Mouse (Mus musculus) brain, adult 2 months (tissue): ENCODE results near the gene Slc37a3.

Experiments
- DNase-seq: peaks from one replicate; pipeline ENCODE4 v3.0.0; 2011; ENCODE audit warnings: low read depth, low spot score

Slc37a3 gene

DNA sequence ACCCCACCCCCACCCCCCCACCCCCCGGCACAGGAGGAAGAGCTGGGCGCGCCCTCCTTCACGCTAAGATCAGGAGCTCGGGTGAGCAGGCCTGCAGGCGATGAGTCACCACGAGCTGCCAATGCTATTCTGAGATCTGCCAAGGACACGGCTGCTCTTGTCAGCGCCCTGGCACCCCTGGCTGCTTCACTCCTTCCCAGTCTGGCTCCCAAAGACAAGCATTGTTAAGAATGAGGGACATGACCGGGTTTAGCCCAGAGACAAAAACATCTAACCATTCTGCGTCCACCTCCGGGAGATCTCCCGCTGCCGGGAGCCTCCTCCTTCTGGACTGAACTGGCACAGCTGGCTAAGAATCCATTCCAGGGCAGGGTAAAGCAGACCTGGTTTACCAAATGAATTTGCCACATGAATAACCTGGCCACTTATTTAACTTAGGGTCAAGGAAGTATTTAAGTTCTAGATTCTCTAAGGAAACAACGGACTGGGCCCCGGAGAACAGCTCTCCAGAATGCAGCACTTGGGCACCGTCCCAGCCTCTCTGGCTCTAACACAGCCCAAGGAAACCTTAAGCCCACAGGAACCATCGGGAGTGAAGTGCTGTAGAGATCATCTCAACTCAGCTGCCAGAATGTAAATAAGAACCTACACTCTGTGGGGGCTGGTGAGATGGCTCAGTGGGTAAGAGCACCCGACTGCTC lies 58.3 kb downstream of the Slc37a3 start:
- peak; percentile 97 for DNase-seq

DNA sequence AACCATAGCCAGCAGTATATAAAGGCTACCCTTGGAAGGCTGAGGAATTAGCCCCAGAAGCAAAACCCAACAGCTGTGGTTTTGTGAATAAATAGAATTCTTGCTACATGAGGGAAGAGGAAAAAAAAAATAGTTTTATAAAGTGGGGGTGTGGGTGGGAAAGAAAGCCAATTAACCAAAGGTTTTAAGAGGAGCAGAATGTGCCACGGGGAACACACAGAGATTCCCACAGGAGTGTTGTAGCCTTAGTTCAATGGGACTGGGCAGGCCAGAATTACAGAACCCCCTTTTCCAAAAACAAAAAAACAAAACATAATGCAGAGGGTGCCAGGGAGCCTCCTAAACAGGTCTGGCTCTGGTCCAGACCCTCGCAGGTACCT lies 58.9 kb downstream of the Slc37a3 start:
- DNase-seq: peak; percentile 76

DNA sequence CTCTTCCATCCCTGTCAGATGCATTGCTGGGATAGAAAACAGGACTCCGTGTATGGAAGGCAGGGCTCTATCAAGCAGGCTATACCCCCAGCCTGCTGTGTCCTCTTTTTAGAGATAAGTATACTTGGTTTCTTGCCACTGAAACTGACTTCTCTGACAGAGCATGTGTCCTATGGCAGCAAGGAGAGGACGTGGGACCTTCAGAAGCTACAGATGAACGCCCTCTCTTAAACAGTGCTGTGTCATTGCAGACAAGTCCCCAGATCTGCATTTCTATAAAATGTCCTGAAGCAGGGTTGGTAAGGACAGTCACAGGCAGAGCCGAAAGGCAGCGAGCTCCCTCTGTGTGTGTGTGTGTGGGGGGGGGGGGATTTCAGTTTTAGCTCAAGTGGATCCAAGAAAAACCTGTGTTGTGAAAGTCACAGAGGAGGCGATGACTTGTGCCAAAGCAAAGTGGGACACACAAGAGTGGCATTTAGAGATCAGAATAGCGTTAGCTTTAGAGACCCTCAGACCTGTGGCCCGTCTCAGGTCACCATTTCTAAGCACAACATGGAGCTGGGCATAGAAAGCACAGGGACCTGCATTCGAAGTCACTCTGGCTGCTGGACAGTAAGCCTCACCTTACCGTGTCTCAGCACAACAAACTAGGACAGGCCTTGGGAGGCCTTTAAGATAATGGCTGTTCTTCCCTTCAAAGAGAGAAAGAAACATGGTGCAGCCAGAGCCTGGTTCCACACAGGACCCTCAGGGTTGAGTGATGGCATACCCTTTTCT lies 59.4 kb downstream of the Slc37a3 start:
- peak; percentile 67 for DNase-seq

DNA sequence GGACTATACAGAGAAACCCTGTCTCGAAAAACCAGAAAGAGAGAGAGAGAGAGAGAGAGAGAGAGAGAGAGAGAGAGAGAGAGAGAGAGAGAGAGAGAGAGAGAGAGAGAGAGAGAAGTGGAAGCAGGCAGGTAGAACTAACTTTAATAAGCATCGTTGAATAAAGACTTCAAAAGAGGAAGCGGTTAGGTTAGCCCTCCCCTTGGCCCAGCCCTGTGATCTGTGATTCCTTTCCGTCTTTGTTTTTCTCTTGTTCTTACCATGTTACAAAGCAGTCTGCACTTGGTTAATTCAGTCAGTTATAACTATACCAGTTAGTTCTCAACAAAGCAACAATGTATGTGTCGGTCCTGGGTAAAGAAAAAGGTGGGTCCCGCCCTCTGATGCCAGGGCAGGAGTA lies 61.4 kb downstream of the Slc37a3 start:
- no peak for DNase-seq

DNA sequence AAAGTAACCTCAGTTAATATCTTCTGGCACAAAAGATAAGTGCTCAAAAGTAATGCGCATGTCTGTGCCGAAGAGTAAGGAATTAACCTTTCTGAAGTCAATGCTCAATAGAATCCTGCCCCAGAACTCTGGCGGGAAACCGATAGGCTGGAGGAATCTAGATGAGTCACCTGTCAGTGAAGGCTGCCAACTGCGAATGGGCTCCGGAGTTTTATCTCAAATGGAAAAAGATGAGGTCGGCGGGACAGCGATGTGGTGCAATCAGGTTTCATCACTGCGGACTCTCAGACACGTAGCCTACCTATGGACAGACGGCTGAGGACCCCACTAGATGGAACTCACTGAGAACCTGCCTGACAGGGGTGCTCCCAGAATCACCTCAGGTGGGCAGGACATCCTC lies 63.0 kb downstream of the Slc37a3 start:
- DNase-seq: no peak

DNA sequence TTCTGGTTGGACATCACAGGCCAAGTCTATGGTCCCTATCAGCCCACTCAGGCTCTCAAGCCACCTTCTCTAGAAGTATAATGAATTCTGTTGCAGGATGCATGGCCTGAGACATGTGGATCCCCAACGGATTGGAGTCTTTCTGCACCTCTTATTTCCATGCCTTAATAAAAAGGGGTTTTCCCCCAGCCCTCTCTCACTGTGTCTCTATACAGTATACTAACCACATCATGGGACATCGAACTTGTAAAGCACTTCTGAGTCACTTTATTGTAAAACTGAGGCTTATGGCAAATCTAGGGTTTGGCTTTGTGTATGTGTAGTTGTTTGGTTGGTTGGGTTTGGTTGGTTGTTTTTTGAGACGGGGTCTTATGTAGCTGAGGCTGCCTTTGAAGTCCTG lies 65.7 kb downstream of the Slc37a3 start:
- no peak for DNase-seq

DNA sequence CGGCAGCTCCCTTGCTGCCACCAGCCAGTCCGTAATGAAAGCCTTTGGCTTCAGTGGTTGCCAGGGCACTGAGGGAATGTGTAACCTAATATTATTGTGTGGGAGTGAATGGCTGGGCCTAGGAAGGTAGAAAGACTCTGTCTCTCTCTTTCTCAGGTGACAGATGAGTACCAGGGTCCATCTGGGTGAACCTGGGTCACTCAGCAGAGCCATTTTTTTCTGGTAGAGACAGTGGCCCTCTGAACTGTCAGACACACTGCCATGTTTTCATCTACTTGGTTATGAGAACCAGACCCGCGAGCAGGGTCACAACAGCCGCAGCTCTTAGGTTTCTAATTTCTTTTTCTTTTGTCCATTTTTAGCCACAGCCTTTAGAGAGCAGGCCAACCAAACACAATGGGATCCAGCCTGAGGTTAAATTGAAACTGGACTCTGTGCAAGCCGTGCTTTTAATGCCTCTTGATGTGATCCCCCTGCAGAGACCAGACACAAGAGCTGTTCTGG lies 73.1 kb downstream of the Slc37a3 start:
- DNase-seq: peak; percentile 31

DNA sequence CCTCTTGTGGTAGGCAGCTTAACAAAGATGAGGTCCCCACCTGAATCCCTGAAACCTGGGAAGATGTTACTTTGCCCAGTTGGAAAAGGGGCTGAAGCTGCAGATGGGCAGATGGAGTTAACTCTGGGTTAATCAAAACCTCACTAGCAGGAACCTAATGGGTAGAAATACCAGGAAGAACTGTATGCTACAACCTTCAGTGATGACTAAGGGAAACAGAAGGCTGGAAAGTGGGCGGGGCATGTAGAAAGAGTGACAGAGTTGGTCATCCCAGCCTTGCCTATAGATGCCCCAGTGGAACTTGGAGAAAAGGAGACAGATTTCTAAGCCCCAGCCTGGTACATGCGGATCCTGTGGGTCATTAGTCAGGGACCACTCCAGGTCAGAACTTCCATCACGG lies 76.0 kb downstream of the Slc37a3 start:
- DNase-seq: peak; percentile 20

DNA sequence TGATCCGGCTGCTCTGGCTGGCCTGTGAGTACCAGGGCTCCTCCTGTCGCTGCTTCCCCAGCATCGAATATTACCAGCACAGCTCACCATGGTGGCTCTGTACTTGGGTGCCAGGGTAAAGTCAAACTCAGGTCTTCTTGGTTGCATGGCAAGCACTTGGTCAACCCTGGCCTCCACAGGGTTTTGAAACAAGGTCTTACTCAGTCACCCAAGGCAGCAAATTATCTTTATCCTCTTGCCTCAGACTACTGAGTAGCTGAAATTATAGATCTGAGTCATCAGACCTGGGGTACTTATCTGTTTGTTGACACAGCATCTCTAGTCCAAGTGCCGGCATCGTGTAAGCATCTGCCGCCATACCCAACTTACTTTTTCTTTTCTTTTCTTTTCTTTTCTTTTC lies 80.4 kb downstream of the Slc37a3 start:
- DNase-seq: no peak

DNA sequence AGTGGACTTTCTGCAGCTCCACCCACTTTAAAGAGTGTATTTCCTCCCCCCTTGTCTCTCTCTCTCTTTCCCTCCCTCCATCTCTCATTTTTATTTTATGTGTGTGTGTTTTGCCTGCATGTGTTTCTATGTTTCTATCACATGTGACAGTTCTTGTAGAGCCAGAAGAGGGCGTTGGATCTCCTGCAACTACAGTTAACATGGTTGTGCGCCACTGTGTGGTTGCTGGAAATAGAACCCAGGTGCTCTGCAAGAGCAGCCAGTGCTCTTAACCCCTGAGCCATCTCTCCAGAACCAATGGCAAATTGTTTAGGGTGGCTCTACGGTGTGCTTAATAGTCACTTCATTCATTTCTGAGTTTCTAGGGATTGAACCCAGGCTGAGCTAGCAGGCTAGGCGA lies 81.0 kb downstream of the Slc37a3 start:
- DNase-seq: no peak

DNA sequence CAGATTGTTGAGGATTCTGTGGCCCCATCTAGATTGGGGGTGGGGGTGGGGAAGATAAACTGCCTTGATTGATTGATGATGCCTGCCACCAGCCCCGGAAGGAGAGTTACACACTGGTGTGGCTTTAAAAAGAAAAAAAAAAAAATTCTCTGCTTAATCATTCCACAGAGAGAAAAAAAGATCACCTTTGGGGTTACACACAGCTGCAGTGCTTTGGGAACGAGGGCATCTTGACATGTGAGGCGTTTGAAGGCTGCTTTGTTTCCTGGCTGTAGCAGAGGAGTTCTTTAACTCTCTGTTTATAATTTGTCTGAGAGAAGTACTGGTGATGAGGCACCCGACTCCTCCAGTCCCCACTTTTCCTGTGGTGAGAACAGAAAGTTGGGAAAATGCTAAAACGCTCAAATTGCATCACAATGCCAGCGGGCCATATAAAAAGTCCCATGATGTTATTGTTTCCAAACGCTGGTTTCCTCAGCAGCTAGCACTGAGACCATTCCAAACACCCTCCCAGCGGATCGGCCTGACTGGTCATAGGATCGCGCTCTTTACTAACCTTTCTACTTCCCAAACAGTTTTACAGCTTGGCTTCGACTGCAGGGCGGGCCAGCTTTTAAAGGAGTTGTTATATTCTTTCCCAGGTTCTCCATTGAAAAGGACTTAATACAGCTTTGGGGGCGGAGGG lies 81.6 kb downstream of the Slc37a3 start:
- DNase-seq: peak; percentile 19

DNA sequence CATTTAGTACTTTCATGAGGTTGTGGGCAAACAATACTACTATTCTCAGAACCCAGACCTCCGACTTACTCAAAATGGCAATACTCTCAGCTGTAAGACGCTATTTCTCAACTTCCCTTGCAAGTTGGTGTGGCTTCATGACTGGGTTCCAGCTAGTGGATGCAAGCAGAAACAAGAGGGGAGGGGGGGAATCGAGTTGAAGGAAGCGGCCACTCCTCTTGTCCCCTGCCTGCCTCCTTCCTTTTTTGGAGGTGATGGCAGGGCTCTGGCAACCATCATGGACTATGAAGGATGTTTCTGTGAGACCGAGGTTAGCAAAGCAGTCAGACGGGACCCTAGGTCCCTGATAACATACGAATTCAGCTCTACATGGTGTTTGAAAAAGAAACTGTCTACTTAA lies 87.8 kb downstream of the Slc37a3 start:
- DNase-seq: no peak

DNA sequence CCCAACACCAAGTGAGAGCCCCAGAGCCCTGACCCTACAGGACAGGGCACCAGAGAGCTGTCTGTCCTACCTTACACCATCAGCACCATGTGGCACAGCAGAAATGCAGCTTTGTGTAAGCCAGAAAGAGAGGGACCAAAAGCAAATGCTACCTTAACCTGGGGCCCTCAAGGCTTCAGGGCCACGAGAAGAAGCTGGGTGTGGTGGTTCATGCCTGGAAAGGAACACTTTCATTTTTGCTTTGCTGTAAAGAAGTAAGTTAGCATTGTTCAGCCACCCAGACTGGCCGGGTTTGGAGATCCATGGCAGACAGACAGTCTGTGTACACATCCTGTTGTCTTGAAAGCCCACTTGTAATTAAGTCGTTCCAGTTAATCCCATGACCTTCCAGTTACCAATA lies 89.7 kb downstream of the Slc37a3 start:
- DNase-seq: no peak

DNA sequence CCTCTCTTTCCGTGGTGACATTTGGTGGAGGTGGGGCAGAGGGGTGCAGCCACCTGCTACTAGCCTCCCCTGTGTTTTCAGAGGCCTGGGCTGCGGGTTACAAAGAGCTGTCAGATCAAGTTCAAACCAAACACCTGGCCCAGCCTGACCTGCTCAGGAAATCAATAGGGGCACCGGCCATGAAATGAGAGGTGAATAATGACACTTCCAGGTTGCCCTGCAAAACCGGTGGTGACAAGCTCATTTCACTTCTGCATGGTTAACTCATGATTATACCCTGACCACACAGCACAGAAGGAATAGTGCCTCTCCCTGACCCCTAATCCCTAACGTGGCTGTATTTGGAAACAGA lies 90.8 kb downstream of the Slc37a3 start:
- DNase-seq: no peak

DNA sequence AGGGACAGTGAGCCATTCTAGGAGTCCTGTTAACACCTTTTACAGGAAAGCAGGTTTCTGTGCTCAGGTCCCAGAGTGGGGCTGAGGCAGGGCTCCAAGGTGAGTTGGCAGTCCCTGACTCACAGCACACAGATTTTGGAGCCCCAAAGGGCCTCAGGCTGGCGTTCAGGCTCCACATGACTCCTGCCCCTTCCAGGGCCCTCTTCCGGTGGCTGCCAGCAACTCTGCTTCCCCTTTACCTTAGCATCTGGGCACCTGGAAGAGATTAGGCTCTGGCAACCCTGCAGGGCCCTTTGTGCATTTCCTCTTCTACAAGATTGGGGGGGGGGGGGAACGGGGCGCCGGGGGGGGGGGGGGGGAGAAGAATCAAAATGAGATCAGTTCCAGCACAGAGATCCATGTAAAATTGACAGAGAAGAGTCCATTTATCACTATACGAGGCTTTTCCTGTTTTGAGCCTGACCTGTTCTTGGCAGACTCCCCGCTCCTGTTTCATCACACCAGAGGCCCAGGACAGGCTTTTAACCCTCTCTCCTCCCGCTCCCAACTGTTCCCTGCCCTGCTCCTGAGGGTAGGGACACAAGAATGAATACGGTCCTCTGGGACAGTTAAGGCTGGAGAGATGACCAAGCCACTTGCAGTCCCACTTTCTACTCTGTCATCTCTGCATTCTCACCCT lies 91.3 kb downstream of the Slc37a3 start:
- peak; percentile 36 for DNase-seq

DNA sequence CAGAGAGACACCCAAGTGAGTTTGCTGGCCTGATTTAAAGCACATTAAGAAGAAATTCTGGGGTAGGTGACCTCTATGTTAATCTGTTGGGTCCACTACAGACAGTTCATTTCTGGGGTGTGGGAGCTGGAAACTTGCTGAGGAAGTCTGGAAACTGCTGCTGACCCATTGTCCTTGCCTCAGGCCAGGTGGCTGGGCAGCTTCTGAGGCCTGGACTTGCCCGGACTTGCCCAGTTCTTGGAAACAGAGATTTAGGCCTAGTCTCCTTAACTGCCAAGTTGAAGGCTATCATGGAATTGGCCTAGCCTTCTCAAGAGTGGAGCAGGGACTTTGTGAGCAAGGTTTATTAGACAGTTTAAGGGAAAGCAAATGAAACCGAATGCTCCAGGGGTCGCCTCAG lies 92.6 kb downstream of the Slc37a3 start:
- DNase-seq: no peak
